Mouse (Mus musculus) cerebral cortex, adult 2 months (tissue): ENCODE measurements around the gene Zfp799.

Source experiments
- WGBS: fragments of 180-500 bp; shearing (Covaris S2); methylation state at CpG from one replicate; pipeline ENCODE4 v1.1.7; 2018; 5-methylcytosine and 5-hydroxymethylcytosine counted together

Zfp799 gene

DNA sequence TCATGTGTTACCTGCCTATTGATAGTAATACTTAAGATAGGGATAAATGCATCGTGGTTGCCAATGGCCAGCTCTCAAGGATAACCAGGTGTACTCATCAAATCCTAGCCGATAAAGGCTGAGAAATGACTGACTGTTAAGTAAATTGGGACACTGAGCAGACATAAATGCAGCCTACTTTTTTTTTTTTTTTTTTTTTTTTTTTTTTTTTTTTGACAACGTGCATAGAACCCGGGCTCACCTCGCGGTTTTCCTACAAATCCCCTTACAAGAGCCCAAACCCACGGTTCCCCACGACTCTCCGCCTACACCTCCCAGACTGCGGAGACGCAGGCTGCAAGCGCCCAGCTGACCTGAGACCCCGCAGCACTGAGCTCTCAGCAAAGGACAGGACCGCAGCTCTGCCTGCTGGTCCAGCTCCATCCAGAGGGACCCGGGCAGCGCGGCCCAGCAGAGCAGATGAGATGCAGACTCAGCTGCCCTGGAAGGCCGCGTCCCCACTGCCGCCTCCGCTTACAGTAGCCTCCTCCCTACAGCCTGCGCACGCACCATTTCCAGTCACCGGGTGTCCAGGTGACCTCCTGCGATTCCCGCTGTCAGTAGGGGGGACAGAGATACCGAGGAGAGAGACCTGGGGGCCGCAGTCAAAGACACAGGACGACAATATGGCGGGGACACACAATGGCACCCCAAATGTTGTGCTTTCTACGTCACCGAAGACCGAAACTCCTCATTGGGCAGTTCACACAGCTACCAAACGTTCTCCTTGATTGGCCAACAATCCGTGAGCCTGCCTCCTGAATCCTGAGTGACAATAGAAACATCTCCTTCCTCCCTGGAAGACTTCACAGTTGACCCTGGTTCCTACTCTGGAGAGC is at the start of gene Zfp799:
TSS of gene Zfp799 (minus strand) at position 722 of the 878 bp plus-strand sequence.
- 1% methylated on average over 35 of the region's 35 CpGs for WGBS

DNA sequence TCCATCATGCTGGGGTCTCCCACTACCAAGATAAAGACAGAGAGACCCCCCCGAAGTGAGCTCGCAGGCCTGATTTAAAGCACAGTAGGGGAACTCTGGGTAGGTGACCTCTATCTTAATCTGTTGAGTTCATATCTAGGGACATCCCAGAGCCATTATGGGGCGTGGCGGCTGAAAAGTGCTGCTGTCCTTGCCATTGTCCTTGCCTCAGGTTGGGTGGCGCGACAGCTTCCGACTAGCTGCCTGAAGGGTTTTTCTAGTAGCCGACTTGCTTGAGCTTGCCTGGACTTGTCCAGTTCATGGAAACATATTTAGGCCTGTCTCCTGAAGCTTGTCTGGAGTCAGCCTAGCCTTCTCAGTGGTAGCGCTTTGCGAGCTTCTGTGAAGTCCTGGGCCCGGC is 48.7 kb upstream of the Zfp799 start:
- WGBS: 96% methylated on average over 11 of the region's 11 CpGs

- 25% methylated on average over 22 of the region's 22 CpGs for WGBS
Measured at GRCm38 (mm10) chr17:32877471-32878171, 47.6 kb upstream of the Zfp799 start.

- WGBS: 45% methylated on average over 5 of the region's 5 CpGs
Measured at GRCm38 (mm10) chr17:32872696-32873095, 42.6 kb upstream of the Zfp799 start.

GRCm38 (mm10) chr17:32872091-32872490 is 42.0 kb upstream of the Zfp799 start:
- 88% methylated on average over 4 of the region's 4 CpGs for WGBS

DNA sequence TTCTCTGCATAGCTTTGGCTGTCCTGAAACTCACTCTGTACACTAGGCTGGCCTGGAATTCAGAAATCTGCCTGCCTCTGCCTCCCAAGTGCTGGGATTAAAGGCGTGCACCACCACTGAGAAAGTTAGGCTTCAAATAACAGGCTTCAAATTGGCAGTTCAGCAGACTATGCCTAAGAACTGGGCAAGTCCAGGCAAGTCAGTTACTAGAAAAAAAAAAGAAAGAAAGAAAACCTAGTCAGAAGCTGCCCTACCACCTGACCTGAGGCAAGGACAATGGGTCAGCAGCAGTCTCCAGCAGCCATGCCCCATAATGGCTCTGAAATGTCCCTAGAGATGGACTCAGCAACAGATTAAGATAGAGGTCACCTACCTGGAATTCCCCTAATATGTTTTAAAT is 41.4 kb upstream of the Zfp799 start:
- 98% methylated on average over 1 of the region's 1 CpGs for WGBS

GRCm38 (mm10) chr17:32867266-32867665 is 37.2 kb upstream of the Zfp799 start:
- WGBS: 63% methylated on average over 5 of the region's 7 CpGs

- 74% methylated on average over 4 of the region's 6 CpGs for WGBS
Measured at GRCm38 (mm10) chr17:32856713-32857112, 26.7 kb upstream of the Zfp799 start.

GRCm38 (mm10) chr17:32851581-32851980 is 21.5 kb upstream of the Zfp799 start:
- 37% methylated on average over 7 of the region's 7 CpGs for WGBS

- 75% methylated on average over 2 of the region's 2 CpGs for WGBS
Measured at GRCm38 (mm10) chr17:32841388-32841787, 11.3 kb upstream of the Zfp799 start.

DNA sequence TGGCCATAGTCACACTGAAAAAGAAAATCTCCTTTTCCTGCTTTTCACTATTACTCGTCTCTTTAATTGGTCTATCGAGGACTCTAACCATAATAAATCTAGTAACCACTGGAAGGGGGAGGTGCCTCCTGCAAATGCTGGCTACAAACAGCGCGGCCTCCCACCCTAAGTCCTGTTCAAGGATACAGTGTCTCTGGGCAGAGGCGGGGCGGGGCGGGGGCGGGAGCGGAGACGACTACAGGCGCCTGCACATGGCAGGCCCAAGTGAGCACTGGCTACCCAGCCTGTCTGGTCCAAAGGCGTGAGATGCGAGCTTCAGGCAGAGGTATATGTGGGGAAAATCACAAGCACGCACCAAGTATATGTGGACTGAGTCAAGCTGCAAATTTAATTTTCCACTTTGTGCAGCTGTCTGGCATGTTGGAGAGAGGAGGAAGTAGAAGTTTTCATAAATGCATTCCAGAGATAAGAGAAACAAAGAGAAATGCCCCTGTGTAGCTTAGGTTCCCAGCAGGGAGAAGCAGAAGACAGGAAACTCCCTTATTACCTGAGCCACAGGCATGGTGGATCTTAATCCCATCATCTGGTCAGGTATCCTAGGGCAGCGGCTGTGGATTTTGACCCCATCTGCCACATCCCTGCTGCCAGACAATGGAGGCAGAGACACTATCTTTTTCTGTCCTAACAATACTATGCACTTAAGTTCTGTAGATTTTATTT is 9.2 kb upstream of the Zfp799 start:
- 32% methylated on average over 15 of the region's 15 CpGs for whole genome bisulfite sequencing

- WGBS: 28% methylated on average over 3 of the region's 3 CpGs
Measured at GRCm38 (mm10) chr17:32830418-32830782, 339 bp upstream of the Zfp799 start.

- WGBS: 53% methylated on average over 1 of the region's 1 CpGs
Measured at GRCm38 (mm10) chr17:32816074-32816784, 13.8 kb downstream of the Zfp799 start.

DNA sequence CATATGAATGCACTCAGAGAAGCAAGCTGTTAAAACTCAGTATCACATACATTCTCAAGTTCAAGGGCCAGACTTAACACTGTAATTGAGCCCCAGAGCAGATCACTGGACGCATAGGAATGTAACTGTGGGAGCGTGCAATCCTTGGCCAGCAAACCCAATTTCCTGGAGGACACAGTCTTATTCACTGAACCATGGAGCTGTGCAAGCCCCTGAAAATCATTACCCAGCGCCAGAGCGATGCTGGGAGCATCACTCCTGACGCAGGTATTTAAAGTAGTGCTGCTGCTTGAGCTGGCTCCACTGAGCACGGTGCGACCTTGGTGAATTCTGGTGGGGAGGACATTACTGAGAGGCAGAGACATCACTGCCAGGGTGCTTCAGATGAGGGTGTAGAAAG is 15.9 kb downstream of the Zfp799 start:
- 89% methylated on average over 7 of the region's 7 CpGs for WGBS

- WGBS: 27% methylated on average over 1 of the region's 1 CpGs
Measured at GRCm38 (mm10) chr17:32810648-32811047, 19.4 kb downstream of the Zfp799 start.

- 4% methylated on average over 17 of the region's 17 CpGs for WGBS
Measured at GRCm38 (mm10) chr17:32809544-32810374, 20.3 kb downstream of the Zfp799 start, which contains the start of gene Zfp811. TSS of gene Zfp811 (minus strand) at chr17:32809931.

GRCm38 (mm10) chr17:32808921-32809320 is 21.1 kb downstream of the Zfp799 start:
- 11% methylated on average over 8 of the region's 8 CpGs for WGBS

DNA sequence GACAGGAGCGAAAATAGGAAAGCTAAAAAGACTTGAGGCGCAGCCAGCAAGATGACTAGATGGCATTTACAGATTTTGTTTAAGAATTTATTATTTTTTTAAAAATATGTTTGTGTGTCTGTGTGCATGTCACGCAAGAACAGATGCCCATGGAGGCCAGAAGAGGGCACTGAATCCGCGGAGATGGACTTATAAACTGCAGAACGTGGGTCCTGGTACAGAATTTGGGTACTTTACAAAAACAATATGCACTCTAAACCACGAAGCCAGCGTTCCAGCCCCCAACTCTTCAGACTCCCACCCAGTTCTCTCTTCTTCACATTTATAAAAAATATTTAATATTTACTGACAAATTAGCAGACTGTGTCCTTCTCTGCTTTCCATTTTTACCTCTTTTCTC is 40.8 kb downstream of the Zfp799 start:
- 72% methylated on average over 8 of the region's 8 CpGs for WGBS

DNA sequence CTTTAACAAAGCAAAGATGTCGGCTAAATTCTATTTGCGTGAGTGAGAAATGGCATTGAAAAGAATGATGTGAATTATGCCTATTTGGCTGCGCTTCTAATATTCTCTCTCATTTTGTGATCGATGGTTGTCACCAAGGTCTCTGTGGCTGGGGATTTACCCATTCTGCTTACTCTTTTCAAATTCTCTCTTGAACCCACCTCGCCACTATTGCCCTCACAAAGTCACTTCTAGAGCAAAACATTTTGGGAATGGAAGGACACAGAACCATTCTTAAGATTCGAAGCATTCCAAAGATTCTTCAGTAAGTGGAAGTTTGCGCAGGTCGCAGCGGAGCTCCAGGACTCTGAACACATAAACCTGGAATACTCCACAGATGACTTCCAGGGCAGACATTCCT is 41.5 kb downstream of the Zfp799 start:
- WGBS: 5% methylated on average over 9 of the region's 9 CpGs

DNA sequence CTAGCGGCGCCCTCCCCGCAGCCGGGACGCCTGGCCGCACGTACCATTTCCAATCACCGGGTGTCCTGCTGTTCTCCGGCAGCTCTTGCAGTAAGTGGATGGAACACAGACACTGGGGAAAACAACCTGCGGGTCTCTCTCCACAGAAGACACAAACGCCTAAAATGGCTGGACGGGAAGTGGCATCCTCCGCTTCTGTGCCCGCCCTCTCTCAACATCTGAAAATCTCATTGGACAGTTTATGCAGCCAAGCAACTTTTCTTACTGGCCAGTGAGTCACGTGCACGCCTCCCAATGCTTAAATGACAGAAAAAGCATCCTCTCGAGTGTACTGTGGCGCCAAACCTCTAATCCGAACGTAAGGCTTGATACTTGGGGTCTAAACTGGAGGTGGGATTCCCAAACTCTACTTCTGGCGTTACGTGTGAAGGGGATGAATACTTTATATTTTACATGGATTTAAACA is 41.9 kb downstream of the Zfp799 start, which contains the start of gene Zfp871:
TSS of gene Zfp871 (minus strand) at position 194 of the 466 bp plus-strand sequence.
- under 1% methylated on average over 22 of the region's 22 CpGs for WGBS
